Mouse (Mus musculus) heart, adult 10 weeks (tissue): ENCODE measurements around the gene Olfr1431. TPM values are rescaled to one million over a fixed set of nuclear protein-coding genes. Genes with fewer than 3 reads are reported as not detected.

Source experiments
- polyA plus RNA-seq: library from polyadenylated mRNA; stranded (reverse); fragments of 350-450 nt; fragmentation: Illumina TruSeq; extraction: RNeasy Lipid Tissue Mini Kit (QIAGEN cat#74804); gene quantifications from one replicate; pipeline ENCODE4 v1.2.3, GENCODE M21; 2014; ENCODE audit warnings: low read depth, low replicate concordance

Olfr1431 gene
- not detected for polyA plus RNA-seq

DNA sequence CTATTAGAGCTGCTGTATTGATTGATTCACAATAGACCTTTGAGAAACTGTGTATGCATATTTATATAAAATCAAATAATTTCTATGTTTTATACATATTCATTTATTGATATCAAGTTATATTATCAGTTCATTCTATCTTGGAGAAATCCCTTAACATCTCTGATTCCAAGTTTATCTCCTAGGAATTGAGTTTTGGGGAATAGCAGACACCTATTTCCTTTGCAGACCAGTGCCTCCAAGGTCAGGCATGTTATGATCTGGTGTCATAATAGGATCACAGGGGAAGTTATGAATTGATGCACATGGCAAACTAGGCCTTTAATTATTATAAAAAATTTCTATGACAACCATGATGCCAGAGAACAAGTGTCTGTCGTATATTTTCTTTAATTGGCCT lies at the start of gene Olfr1431:
Gene Olfr1431, plus strand, starts transcription at position 301 of the 400 bp plus-strand sequence.

DNA sequence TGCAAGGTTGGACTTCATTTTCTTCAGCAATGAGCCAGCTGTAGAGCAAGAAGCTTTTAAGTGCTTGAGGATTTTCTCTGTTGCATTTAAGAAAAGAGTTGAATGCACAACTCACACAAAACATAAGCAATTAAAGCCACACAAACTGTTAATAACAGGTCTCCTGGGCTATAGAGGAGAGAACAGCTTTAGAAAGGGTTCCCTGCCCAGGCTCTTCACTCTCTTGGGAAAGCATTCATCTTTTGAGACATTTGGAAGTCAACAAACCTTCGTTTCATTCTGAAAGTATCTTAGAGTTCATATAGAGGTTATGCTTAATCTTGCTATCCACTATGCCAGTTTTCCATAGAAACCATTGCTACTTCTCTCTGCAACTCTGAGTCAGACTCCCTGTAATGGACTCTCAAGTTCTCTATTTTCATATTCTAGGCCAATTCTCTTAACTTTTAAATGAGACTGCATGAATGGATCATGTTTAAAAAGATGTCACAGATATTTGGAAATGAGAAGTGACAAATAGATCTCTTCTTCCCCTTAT lies 30.3 kb upstream of the Olfr1431 start, which contains the start of gene Olfr1555-ps1:
Gene Olfr1555-ps1, minus strand, starts transcription at position 51 of the 538 bp plus-strand sequence.

DNA sequence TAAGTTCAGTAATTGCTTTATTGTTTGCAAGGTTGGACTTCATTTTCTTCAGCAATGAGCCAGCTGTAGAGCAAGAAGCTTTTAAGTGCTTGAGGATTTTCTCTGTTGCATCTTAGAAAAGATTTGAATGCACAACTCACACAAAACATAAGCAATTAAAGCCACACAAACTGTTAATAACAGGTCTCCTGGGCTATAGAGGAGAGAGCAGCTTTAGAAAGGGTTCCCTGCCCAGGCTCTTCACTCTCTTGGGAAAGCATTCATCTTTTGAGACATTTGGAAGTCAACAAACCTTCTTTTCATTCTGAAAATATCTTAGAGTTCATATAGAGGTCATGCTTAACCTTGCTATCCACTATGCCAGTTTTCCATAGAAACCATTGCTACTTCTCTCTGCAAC lies 32.1 kb downstream of the Olfr1431 start, which contains the start of gene Olfr1432:
Gene Olfr1432, minus strand, starts transcription at position 101 of the 400 bp plus-strand sequence.

GRCm38 (mm10) chr19:12241559-12241958 lies 41.1 kb downstream of the Olfr1431 start, which contains the start of gene Olfr262:
Gene Olfr262 (minus strand): TSS chr19:12241659.

GRCm38 (mm10) chr19:12260732-12261131 lies 60.3 kb downstream of the Olfr1431 start, which contains the start of gene Olfr235:
Gene Olfr235 (plus strand): TSS chr19:12261032.

Other genes with a start within 250 kb of the Olfr1431 start
- 73.1 TPM for gene Osbp, start 234.7 kb upstream of the Olfr1431 start, polyA plus RNA-seq
- gene Olfr1423, start 159.3 kb upstream of the Olfr1431 start, polyA plus RNA-seq, result not detected
- not detected for gene Olfr1424, start 138.0 kb upstream of the Olfr1431 start, polyA plus RNA-seq
- not detected for gene Olfr1425, start 122.9 kb upstream of the Olfr1431 start, polyA plus RNA-seq
- gene Olfr1426, start 108.6 kb upstream of the Olfr1431 start, polyA plus RNA-seq, result not detected
- gene Olfr1427, start 97.3 kb upstream of the Olfr1431 start, polyA plus RNA-seq, result not detected
- gene Olfr1428, start 84.7 kb upstream of the Olfr1431 start, polyA plus RNA-seq, result not detected
- not detected for gene Olfr76, start 77.4 kb upstream of the Olfr1431 start, polyA plus RNA-seq
- gene Olfr1555-ps1, start 30.5 kb upstream of the Olfr1431 start, polyA plus RNA-seq, result not detected
- not detected for gene Olfr1432, start 32.0 kb downstream of the Olfr1431 start, polyA plus RNA-seq
- not detected for gene Olfr262, start 41.0 kb downstream of the Olfr1431 start, polyA plus RNA-seq
- gene Olfr235, start 60.4 kb downstream of the Olfr1431 start, polyA plus RNA-seq, result not detected
- gene Olfr1434, start 79.2 kb downstream of the Olfr1431 start, polyA plus RNA-seq, result not detected
- gene Olfr1436, start 98.5 kb downstream of the Olfr1431 start, polyA plus RNA-seq, result not detected
- not detected for gene Olfr1437, start 124.5 kb downstream of the Olfr1431 start, polyA plus RNA-seq
- not detected for gene Olfr1438-ps1, start 135.3 kb downstream of the Olfr1431 start, polyA plus RNA-seq
- not detected for gene Olfr1440, start 186.6 kb downstream of the Olfr1431 start, polyA plus RNA-seq
- not detected for gene Olfr1441, start 216.8 kb downstream of the Olfr1431 start, polyA plus RNA-seq
- not detected for gene Pfpl, start 227.3 kb downstream of the Olfr1431 start, polyA plus RNA-seq